Mouse (Mus musculus): ENCODE measurements at regions not wholly inside any gene's neighbourhood (a gene's known extent, or its start where the extent isn't known, plus 50 kb on each side); places are given as distances from the start of the nearest gene placed in this dataset.

- no peak for DNase-seq (ENCODE audit: extremely low read depth, insufficient read length, low spot score)
These were observed 71.2 kb downstream of the Rbm11 start for GRCm38 (mm10) chr16:75663871-75664270.

- DNase-seq (ENCODE audit: extremely low read depth, insufficient read length, low spot score) = no peak
These were observed 74.9 kb downstream of the Rbm11 start for GRCm38 (mm10) chr16:75667589-75667988.

GRCm38 (mm10) chr16:75672112-75672511 is 79.5 kb downstream of the Rbm11 start:
- DNase-seq (ENCODE audit: extremely low read depth, insufficient read length, low spot score) = no peak

GRCm38 (mm10) chr16:75675871-75676270 is 83.2 kb downstream of the Rbm11 start:
- peak; percentile 10 for DNase-seq (ENCODE audit: extremely low read depth, insufficient read length, low spot score)

- no peak for DNase-seq (ENCODE audit: extremely low read depth, insufficient read length, low spot score)
These were observed 84.5 kb downstream of the Rbm11 start for GRCm38 (mm10) chr16:75677180-75677579.

Data from 3134 (cell line).